Mouse (Mus musculus) urinary bladder, postnatal 4 days (tissue): ENCODE measurements around the gene Sh3rf1.

ENCODE experiments used
- DNase-seq, 2 experiments: peaks; one replicate each; pipeline ENCODE4 v3.0.0; 2021 to 2022; ENCODE audit warnings: low spot score in 2 of 2

Sh3rf1 gene

GRCm38 (mm10) chr8:61261374-61261773 lies 37.7 kb downstream of the Sh3rf1 start:
- no peak for DNase-seq

GRCm38 (mm10) chr8:61263691-61264090 lies 40.0 kb downstream of the Sh3rf1 start:
- no peak for DNase-seq

- no peak for DNase-seq
Observed at GRCm38 (mm10) chr8:61264881-61265280, 41.2 kb downstream of the Sh3rf1 start.

GRCm38 (mm10) chr8:61265390-61265789 lies 41.7 kb downstream of the Sh3rf1 start:
- DNase-seq = peak in 1 of 2 experiments; percentile 28

GRCm38 (mm10) chr8:61267061-61267460 lies 43.4 kb downstream of the Sh3rf1 start:
- no peak for DNase-seq

- DNase-seq = no peak
Observed at GRCm38 (mm10) chr8:61267692-61268091, 44.0 kb downstream of the Sh3rf1 start.

- DNase-seq = no peak
Observed at GRCm38 (mm10) chr8:61268233-61268916, 44.7 kb downstream of the Sh3rf1 start.

- no peak for DNase-seq
Observed at GRCm38 (mm10) chr8:61270016-61270415, 46.3 kb downstream of the Sh3rf1 start.

- no peak for DNase-seq
Observed at GRCm38 (mm10) chr8:61270541-61270940, 46.9 kb downstream of the Sh3rf1 start.

- no peak for DNase-seq
Observed at GRCm38 (mm10) chr8:61270961-61271360, 47.3 kb downstream of the Sh3rf1 start.

GRCm38 (mm10) chr8:61272838-61273237 lies 49.2 kb downstream of the Sh3rf1 start:
- no peak for DNase-seq

GRCm38 (mm10) chr8:61273307-61274221 lies 49.9 kb downstream of the Sh3rf1 start:
- DNase-seq = no peak

GRCm38 (mm10) chr8:61274602-61275462 lies 51.2 kb downstream of the Sh3rf1 start:
- no peak for DNase-seq

- DNase-seq = no peak
Observed at GRCm38 (mm10) chr8:61275463-61276356, 52.0 kb downstream of the Sh3rf1 start.

- no peak for DNase-seq
Observed at GRCm38 (mm10) chr8:61276397-61276796, 52.7 kb downstream of the Sh3rf1 start.

GRCm38 (mm10) chr8:61279030-61279429 lies 55.4 kb downstream of the Sh3rf1 start:
- no peak for DNase-seq

GRCm38 (mm10) chr8:61282303-61283168 lies 58.9 kb downstream of the Sh3rf1 start:
- DNase-seq = no peak

GRCm38 (mm10) chr8:61283169-61284081 lies 59.8 kb downstream of the Sh3rf1 start:
- no peak for DNase-seq

- DNase-seq = no peak
Observed at GRCm38 (mm10) chr8:61285896-61286295, 62.2 kb downstream of the Sh3rf1 start.
